Mouse (Mus musculus) spleen, postnatal 4 days (tissue): ENCODE measurements around the gene Ikbkg.
"Not testable (repeated sequence)": the region's sequence is repeated elsewhere in the genome, so short reads cannot be mapped to it uniquely, and the experiment has no call there.

Experiments
- DNase-seq, 2 experiments: peaks; one replicate each; pipeline ENCODE4 v3.0.0; 2022; ENCODE audit warnings: low spot score in 2 of 2

Gene Ikbkg

DNA sequence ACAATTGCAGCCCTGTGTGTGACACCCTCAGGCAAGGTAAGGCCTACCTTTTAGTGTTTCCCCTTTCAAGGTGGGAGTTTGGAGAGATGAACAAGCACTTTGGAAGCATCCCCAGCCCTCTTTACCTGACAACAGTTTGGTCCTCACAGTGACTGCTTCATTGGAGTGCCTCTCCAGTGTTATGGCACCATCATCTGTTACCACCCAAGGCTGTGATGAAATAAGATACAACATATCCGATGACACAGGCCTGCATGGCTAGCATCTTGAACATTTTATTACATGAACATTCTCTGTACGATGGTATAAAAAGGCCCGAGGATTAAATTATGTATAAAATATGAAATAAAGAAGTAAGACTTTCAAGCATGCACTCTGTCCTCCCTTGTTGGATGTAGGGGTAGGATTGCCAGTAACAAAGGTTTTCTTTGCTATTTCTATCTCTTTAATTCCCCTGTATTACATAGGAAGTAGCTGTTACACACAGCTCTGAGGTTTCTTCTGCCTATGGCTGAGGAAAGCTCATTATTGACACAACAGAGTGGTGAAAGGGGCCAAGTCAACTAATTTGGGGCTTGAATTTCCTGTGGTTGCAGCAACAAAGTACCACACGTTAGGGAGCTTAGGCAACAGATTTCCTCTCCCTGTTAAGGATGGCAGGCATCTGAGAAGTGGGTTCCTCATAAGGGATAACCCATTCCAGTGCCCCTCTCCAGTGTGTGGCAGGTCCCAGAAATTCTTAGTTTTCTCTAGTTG lies 58.2 kb downstream of the Ikbkg start:
- DNase-seq = no peak

DNA sequence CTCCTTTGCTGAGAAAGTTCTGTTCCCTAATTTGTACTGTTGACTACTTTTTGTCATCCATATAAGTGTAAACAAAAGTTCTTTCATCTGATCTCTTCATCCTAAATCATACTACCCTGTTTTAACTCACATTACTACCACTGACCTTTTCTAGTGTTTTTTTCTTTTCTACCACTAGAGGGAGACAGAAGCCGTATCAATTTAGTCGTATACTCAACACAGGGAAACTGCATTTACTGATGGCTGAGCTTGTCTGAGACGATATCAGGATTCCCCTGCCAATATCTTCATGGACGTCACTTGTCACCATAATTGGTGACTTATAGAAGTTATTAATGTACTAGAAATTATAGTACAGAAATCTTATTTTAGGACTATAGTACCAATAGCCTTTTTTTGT lies 59.7 kb downstream of the Ikbkg start:
- DNase-seq = no peak

DNA sequence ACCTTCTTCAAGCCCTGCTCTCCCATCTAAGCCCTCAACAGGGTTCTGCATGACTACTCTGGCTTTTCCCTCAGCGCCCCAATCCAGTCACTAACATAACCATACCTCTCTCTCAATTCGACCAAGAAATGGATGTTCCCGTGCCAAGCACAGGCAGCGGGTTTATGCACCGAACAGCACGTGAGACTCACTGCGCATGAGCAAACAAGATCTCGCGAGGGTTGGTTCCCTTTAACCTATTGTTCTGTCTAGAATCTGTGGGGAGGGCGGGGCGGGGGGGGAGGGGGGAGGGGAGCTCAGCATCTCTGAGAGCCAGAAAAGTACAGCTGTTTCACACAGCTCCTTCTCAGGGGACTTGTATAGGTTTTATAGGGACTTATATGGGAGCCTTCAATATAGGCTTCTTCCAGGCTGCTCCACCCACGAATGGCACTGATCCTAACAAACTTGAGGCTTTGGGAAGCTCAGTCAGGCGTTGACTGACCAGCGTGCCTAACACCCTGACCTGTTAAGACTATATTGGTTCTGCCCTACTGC lies 88.3 kb downstream of the Ikbkg start, which contains the start of gene Gm6880:
TSS of gene Gm6880 (minus strand) at position 51 of the 537 bp plus-strand sequence.
- DNase-seq = not testable (repeated sequence)

DNA sequence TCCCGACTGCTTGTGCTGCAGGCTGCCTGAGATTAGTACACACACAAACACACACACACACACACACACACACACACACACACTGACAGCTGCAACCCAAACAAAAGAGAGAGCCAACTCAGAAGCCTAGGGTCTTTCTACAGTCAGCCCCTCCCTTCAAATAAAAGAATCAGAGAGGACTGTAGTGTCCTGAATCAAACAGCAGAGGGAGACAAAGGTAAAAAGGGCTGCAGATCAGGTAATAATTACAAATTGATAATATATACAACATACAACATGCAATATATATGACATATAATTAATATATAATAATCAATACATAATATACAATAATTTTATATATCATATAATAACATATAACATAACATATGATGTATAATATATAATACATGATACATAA lies 104.0 kb downstream of the Ikbkg start:
- DNase-seq = no peak
